Mouse (Mus musculus) frontal cortex, adult (tissue): ENCODE measurements at regions not wholly inside any gene's neighbourhood (a gene's known extent, or its start where the extent isn't known, plus 50 kb on each side); places are given as distances from the start of the nearest gene placed in this dataset.

Source experiments
- ATAC-seq: cut with Nextera tagmentation; 2 replicates; pipeline ENCODE4 v1.9.2; 2017; ENCODE audit warnings: mild to moderate bottlenecking, moderate library complexity, mixed read lengths; ENCODE audit not compliant: low TSS enrichment

- no peak for ATAC-seq
These were observed 103.7 kb upstream of the Arhgap5 start for GRCm38 (mm10) chr12:52400099-52400498.

DNA sequence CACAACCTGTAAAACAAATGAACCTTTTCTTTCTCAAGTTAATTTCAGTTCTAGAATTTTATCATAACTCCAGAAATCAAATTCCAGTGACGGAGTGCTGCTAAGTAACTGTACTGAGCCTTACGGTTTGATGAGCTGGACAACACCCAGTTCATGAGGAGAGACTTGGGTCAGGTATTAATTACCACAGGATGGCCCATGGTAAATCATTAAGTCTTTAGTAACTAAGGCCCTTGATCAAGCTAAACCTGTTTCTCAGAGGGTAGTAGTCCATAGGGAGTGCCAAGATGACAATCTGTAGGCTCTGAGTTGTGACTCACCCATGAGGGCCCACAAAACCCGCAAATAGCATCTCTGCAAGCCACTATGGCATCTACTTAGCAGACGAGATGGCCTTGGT lies 101.1 kb upstream of the Arhgap5 start:
- no peak for ATAC-seq

DNA sequence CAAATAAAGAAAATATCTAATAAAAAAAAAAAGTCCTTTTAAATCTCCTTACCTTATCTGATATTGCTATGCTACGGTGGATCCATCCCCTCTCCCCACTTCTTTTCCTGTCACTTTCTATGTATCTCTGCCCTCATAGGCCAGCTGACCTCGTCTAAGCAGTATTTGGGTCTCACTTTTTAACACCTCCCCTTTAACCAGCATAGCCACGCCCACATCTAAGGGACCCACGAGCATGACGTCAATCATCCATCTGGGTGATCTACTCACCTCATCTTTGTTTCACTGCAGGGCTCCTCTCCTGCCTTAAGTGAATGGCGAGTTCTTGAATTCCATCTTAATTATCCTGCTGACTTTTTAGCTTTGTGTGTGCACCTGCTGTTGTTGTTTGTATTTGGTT lies 97.4 kb upstream of the Arhgap5 start:
- ATAC-seq, result no peak

DNA sequence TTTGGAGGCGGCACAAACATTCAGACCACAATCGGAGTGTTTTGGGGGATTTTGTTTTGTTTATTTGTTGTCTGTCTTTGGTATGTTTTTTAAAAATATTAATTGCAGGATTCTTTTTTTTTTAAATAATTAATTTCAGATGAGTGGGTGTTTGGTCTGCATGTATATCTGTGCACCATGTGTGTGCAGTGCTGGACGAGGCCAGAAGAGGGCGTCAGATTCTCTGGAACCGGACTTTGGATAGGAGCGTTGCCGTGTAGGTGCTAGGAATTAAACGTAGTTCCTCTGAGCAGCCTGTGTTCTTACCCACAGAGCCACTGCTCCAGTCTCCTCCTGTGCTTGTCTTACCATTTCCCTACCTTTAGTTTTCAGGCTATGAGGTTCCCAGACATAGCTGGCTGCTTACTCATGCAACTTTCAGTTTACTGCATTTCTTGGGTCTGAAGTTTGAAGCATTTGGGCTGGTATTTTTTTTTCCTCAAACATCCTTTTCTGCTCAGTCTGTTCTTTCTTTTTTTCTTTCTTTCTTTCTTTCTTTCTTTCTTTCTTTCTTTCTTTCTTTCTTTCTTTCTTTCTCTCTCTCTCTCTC lies 95.4 kb upstream of the Arhgap5 start:
- no peak for ATAC-seq

GRCm38 (mm10) chr12:52409221-52409620 lies 94.6 kb upstream of the Arhgap5 start:
- ATAC-seq, result no peak

DNA sequence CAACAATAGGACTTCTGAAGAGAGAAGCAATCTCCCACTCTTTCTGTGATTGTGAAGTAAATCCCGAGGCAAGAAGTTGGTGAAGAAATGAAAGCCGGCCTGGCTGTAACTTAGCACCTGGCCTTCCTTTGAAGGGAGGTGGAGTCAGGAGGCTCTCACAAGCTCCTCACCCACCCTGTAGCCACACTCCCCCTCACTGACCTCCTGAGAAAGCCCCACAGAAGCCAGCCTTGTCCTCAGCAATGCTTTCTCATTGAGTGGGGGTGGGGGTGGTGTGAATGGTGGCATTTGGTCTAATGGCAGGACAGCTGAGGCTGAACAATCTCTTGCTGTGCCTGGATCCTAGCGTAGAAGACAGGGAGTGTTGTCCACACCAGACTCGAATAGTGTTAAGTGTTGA lies 91.6 kb upstream of the Arhgap5 start:
- no peak for ATAC-seq

- ATAC-seq, result no peak
These were observed 90.7 kb upstream of the Arhgap5 start for GRCm38 (mm10) chr12:52413046-52413473.

DNA sequence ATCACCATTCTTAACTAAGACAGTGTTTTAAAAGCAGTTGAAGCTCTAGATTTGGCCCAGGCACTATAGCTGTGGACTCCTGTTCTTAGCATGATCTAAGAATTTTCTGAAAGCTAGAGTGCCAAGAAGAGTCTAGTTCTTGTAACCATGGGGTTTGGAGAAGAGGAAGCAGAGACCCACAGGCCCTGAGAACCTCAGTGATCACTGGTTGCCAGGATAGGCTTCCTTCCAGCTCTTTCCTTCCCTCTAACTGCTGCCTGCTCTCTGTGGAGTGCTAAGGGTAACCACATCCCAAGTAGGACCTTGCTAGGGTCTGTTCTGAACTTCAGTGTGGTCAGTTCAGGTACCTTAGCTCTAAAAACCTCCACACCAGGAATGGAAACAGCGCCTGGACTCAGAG lies 81.0 kb upstream of the Arhgap5 start:
- no peak for ATAC-seq

DNA sequence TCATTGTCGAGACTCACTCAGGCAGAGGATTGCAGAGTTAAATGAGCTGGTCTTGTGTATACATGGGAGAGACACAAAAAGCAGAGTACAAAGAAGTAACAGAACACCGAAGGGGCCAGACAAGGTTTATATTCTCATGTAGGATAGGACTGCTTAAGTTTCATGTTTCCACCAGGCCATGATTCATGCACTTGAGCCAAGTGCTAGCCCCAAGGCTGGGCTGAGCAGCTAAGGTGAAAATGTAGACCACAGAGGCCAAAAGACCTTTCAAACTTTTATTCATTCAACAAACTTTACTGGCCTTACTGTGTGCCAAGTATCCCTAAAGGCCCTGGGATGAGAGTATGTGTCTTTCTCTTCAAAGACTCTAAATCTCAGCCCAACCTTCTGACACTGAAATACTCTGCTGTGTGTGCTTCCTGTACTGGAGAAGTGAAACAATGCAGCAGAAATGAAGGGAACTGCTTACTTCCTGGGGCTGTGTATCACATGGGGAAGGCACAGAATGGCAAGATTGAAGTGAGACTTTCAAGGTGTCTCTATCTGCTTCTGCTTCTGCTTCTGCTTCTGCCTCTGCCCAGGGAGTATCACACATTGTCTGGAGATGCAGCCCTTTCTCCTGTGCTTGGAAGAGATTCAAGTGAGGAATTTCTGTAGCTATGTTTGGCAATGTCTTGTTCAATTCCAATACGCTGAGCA lies 79.3 kb upstream of the Arhgap5 start:
- 0 out of 2 replicates have a peak, but pooled peaks have one; percentile 20 for ATAC-seq

DNA sequence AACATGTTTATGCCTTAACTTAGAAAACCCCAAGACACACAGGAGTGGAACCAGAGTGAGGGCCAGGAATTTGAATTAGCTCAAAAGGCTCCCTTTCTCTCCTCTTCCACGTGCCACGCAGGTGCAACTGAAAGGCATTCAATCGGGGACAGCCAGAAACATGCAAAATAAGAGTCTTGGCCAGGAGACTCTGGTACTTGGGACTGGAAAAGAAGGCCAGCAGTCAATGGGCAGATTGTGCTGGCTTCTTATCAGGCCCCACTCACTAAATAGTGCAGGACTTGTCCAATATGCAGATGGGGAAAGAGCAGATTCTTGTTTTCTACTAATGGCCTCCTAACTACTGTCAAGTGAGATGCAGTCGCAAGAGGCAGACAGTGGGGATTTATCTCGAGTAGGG lies 73.8 kb upstream of the Arhgap5 start:
- ATAC-seq, result peak; percentile 25; the same call in 1 of the 2 replicates

DNA sequence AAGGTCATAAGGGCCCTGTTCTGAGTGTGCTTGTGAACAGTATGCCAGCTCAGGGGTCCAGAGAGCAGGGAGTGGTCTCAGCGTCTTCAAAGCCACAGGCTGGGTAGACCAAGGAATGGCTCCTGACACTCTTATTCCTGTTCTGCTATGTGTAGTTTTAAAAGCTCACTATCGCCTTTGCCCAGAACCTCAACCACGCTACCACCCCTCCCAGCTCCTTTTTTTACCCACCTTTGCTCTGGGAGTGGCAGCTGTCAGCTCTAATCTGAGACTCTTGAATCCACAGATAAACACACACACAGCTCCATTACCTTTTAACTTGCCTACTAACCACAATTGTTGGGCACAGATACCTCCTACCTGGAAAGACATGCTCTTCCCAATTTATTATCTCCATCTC lies 71.8 kb upstream of the Arhgap5 start:
- no peak for ATAC-seq

GRCm38 (mm10) chr12:52434021-52434420 lies 69.8 kb upstream of the Arhgap5 start:
- ATAC-seq, result peak; percentile 77

DNA sequence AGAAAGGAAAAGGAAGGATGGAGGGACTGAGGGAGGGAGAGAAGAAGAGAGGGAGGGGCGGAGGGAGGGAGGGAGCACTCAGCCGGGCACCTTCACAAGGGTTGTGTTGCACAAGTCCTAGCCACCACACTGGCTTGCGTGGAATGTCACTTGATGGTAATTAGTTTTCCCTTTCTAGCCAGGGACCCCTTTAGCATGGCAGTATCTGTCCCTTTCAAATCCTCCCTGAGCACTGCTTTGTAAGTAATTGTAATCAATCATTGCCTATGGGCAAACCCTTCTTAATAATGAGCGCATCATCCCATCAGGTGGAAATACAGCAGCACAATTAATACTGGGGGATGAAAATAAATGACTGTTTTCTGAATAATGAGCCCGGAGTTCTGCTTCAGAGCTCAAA lies 68.5 kb upstream of the Arhgap5 start:
- no peak for ATAC-seq

- no peak for ATAC-seq
These were observed 68.0 kb upstream of the Arhgap5 start for GRCm38 (mm10) chr12:52435795-52436211.

DNA sequence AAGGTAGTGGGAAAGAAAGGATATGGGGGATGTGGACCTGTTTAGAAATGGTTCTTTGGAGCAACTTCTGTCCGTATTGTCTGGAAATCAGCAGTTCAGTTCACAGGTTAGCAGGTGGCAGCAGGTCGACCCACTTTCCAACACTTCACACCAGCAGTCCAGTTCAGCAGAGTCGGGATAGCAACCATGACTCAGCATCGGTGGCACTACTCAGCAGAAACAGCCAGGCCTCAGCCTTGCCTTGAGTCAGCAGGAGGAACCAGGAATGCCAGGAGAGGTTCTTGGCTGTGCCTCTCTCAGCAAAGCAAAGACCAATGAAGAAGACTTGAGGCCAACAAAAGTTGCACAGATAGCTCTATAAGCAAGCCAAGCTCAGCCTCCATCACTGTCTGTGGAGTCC lies 66.8 kb upstream of the Arhgap5 start:
- no peak for ATAC-seq

DNA sequence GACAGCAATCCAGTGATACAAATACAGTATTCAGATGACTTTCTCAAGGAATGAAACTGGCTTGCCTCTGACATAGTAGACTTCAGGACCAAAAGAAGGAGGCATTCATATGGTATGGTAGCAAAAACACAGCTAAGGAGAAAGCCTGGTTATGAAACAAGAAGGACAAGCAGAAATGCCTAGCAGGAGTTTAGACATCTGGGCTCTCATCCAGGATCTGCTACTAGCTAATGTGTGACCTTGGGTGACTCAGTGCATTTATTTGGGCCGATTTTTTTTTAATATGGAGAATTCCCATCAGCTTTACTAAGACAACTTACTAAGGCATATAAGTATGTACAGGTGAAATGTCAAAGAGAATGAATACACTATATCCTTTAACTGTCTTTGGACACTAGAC lies 64.5 kb upstream of the Arhgap5 start:
- ATAC-seq, result no peak

- ATAC-seq, result peak; percentile 91
These were observed 62.9 kb upstream of the Arhgap5 start for GRCm38 (mm10) chr12:52440868-52441365.

GRCm38 (mm10) chr12:52442337-52442736 lies 61.4 kb upstream of the Arhgap5 start:
- no peak for ATAC-seq

- ATAC-seq, result no peak
These were observed 58.0 kb upstream of the Arhgap5 start for GRCm38 (mm10) chr12:52445731-52446130.

GRCm38 (mm10) chr12:52446501-52446900 lies 57.3 kb upstream of the Arhgap5 start:
- no peak for ATAC-seq

GRCm38 (mm10) chr12:52447482-52447881 lies 56.3 kb upstream of the Arhgap5 start:
- no peak for ATAC-seq

- ATAC-seq, result no peak
These were observed 55.6 kb upstream of the Arhgap5 start for GRCm38 (mm10) chr12:52448218-52448617.

GRCm38 (mm10) chr12:52453890-52454289 lies 49.9 kb upstream of the Arhgap5 start:
- no peak for ATAC-seq
